Mouse (Mus musculus) frontal cortex, postnatal 25 days (tissue): ENCODE measurements at regions not wholly inside any gene's neighbourhood (a gene's known extent, or its start where the extent isn't known, plus 50 kb on each side); places are given as distances from the start of the nearest gene placed in this dataset.
"Not testable (repeated sequence)": the region's sequence is repeated elsewhere in the genome, so short reads cannot be mapped to it uniquely, and the experiment has no call there.

Experiments used
- DNase-seq, 2 experiments: peaks; one replicate each; pipeline ENCODE4 v3.0.0; 2022; ENCODE audit warnings: low spot score in 2 of 2

GRCm38 (mm10) chr3:8005684-8006083 lies 1385.4 kb upstream of the 1700008P02Rik start:
- not testable (repeated sequence) for DNase-seq

- DNase-seq, result no peak
These were observed 1384.0 kb upstream of the 1700008P02Rik start for GRCm38 (mm10) chr3:8004271-8004670.

GRCm38 (mm10) chr3:8001027-8001426 lies 1380.8 kb upstream of the 1700008P02Rik start:
- DNase-seq, result no peak

- DNase-seq, result no peak
These were observed 1372.1 kb upstream of the 1700008P02Rik start for GRCm38 (mm10) chr3:7992322-7992721.

- no peak for DNase-seq
These were observed 1353.0 kb upstream of the 1700008P02Rik start for GRCm38 (mm10) chr3:7973287-7973686.

- DNase-seq, result no peak
These were observed 1333.7 kb upstream of the 1700008P02Rik start for GRCm38 (mm10) chr3:7953911-7954310.

GRCm38 (mm10) chr3:7943646-7944381 lies 1323.6 kb upstream of the 1700008P02Rik start:
- DNase-seq, result no peak
